Mouse (Mus musculus) megakaryocyte, embryonic 14.5 days (primary cell): ENCODE measurements at regions not wholly inside any gene's neighbourhood (a gene's known extent, or its start where the extent isn't known, plus 50 kb on each side); places are given as distances from the start of the nearest gene placed in this dataset.

Experiments
- H3K27me3 ChIP-seq: replicated peaks from 2 replicates; pipeline ENCODE3; 2012; ENCODE audit warnings: inconsistent platforms
- H3K36me3 ChIP-seq: replicated peaks from 2 replicates; pipeline ENCODE3; 2012; ENCODE audit warnings: low read length, inconsistent platforms, mixed read lengths
- H3K4me1 ChIP-seq: 2 replicates; pipeline ENCODE4 v1.6.1; 2012; ENCODE audit warnings: inconsistent platforms
- H3K4me3 ChIP-seq: replicated peaks from 2 replicates; pipeline ENCODE3; 2012; ENCODE audit warnings: moderate library complexity, mild to moderate bottlenecking, inconsistent platforms
- H3K9me3 ChIP-seq: 2 replicates; pipeline ENCODE4 v1.6.1; 2012; ENCODE audit warnings: inconsistent platforms
- FLI1 ChIP-seq: IDR thresholded peaks from 2 replicates; pipeline ENCODE4 v1.6.1; 2012; ENCODE audit warnings: low read length, inconsistent platforms, mixed read lengths
- GATA1 ChIP-seq: IDR thresholded peaks from 3 replicates; pipeline ENCODE4 v1.6.1; 2012; ENCODE audit warnings: mixed read lengths, low read length, inconsistent platforms, borderline replicate concordance

DNA sequence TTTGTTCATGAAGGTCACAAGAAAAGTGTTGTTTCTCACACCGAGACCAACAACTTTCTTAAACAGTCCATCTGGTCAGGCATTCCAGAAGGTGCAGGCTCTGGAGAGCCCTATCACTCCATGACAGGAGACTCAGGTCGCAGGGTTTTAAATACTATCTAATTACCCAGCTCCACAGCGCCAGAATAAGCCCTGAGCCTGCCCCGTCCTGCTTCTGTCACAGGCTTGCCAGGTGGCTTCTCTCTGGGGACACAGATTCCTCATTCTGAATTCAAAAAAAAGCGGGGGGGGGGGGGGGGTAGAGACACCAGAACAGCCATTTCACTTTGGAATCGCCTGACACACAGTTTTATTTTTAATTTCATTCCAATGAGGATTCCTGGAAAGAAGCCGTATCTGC is 320.4 kb upstream of the Trpc7 start:
- H3K4me3 ChIP-seq: no peak overlapping the region
- H3K27me3 ChIP-seq: no peaks in the 10 kb centered on the region
- TF ChIP-seq FLI1: no peak
- TF ChIP-seq GATA1: no peak
- H3K4me1 ChIP-seq: no peaks in the 10 kb centered on the region
- no peaks in the 10 kb centered on the region for H3K36me3 ChIP-seq
- peaks cover 39% of the 10 kb centered on the region for H3K9me3 ChIP-seq

DNA sequence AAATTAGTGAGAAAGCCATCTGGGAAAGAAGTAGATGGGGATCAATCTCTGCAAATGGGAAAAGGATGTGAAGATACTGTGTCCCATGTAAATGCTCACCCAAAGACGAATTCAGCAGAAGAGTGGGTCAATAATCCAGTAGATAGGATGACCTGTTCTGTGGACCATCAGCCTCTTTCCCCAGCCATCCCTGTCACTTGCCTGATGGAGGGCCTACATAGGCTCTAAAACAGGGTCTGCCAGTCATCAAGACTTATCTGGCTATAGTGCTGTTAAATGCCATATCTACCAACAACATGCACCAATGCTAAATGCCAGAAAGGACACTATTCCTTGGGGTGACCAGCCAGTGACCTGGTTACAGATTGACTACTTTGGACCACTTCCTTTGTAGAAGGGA is 316.5 kb upstream of the Trpc7 start:
- Histone ChIP-seq H3K4me1 (no peaks in the 10 kb centered on the region), H3K9me3 (peaks cover 24% of the 10 kb centered on the region), H3K36me3 (no peaks in the 10 kb centered on the region), H3K27me3 (no peaks in the 10 kb centered on the region), H3K4me3 (no peak overlapping the region)
- TF ChIP-seq GATA1 (no peak), FLI1 (no peak)

DNA sequence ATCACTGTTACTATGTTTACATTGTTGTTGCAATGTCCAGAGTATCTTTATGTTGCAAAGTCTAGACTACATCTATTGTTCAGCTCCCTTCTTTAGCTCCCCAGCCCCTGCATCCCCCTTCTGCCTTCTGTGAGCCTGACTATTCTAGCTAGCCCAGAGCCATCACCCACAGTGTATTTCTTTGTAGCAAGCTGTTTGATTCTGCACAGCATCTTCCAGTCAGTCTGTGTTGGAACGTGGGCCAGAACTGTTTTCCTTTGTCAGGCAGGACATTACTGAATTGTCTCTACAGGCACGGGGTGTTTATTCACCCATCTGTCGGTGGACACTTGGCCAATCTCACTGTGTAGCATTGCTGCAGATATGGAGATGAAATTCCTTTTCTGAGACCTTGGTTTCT is 295.4 kb upstream of the Trpc7 start:
- Histone ChIP-seq H3K27me3 (no peaks in the 10 kb centered on the region), H3K36me3 (no peaks in the 10 kb centered on the region), H3K9me3 (peaks cover 42% of the 10 kb centered on the region), H3K4me3 (no peak overlapping the region), H3K4me1 (no peaks in the 10 kb centered on the region)
- no peak for TF ChIP-seq FLI1
- no peak for TF ChIP-seq GATA1

DNA sequence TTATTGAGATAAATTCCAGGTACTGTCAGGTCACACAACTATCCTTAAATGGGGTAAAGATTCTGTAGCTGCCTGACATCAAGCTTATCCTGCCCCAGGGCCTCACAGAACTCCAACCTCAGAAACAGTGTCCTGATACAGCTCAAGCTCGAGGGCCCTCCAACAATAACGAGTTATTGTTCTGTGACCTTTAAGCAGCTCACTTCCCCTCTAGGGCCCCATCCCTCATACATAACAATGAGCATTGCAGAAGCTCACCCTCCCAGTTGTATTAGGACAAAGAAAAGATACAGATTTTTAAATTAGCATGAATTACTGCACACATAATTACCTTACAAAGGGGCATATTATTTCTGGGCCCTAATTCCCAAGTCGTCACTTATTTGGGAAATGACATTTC is 293.5 kb upstream of the Trpc7 start:
- TF ChIP-seq FLI1: no peak
- TF ChIP-seq GATA1: no peak
- Histone ChIP-seq H3K9me3 (peaks cover 50% of the 10 kb centered on the region), H3K4me3 (no peak overlapping the region)

DNA sequence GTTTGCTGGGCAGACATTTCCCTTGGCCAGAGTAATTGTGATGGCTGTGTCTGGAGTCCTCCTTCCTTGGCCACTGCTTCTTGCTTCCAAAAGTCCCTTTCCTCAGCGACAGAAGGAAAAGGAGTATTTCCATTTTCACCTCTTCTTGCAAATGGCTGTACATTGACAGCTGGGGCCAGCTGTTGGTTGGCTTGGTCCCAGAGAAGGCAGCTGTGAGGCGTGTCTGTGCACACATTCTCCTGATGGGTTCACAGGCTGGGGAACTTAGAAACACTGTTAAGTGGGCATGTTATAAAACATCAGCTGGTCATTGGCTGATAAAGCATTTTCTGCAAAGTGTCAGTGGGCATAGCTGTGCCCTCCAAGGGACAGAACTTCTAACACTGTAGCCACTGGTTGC is 290.4 kb upstream of the Trpc7 start:
- H3K4me1 ChIP-seq: no peaks in the 10 kb centered on the region
- no peaks in the 10 kb centered on the region for H3K27me3 ChIP-seq
- TF ChIP-seq GATA1 (no peak), FLI1 (no peak)
- H3K36me3 ChIP-seq: no peaks in the 10 kb centered on the region
- H3K9me3 ChIP-seq: peaks cover 51% of the 10 kb centered on the region
- H3K4me3 ChIP-seq: no peak overlapping the region

More for the DNA sequence above, 293.5 kb upstream of the Trpc7 start:
- Histone ChIP-seq H3K4me1 (no peaks in the 10 kb centered on the region), H3K27me3 (no peaks in the 10 kb centered on the region), H3K36me3 (no peaks in the 10 kb centered on the region)

DNA sequence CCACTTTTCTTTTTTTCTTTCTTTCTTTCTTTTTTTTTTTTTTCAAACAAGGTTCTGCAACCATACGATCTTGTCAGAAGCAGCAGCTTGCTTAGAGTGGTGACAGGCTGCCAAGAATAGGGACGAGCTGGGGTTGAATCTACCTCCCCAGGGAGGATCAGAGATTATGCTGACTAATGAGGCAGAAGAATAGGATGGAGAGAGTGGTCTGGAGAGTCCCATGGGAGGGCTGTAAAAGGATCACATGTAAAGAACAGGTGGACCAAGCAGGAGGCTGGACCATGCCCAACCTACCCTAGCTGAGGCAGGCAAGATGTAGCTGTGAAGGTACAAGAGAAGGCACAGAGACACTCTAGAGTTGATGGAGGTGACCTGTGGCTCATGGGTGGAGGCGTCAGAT is 274.4 kb upstream of the Trpc7 start:
- no peaks in the 10 kb centered on the region for H3K36me3 ChIP-seq
- TF ChIP-seq FLI1 (no peak), GATA1 (no peak)
- no peak overlapping the region for H3K4me3 ChIP-seq
- no peaks in the 10 kb centered on the region for H3K4me1 ChIP-seq
- H3K27me3 ChIP-seq: no peaks in the 10 kb centered on the region
- peaks cover 44% of the 10 kb centered on the region for H3K9me3 ChIP-seq

DNA sequence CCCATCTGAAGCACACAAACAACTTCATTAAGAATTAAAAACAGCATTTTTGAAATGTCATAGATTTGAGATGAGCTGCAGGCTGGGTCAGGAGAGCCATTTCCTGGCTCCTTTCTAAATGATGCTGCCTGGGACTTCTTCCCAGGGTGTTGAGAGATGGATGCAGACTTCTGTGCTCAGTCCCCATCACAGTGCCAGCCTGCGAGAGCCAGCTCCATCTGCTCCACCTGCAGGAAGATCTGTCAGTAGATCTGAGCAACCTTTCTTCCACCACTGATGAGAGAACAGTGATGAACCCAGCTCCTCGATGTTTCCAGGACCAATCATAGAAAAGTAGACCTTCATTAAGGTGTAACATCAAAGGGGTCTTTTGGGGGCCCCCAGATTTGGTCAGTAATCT is 273.8 kb upstream of the Trpc7 start:
- Histone ChIP-seq H3K27me3 (no peaks in the 10 kb centered on the region), H3K9me3 (peaks cover 48% of the 10 kb centered on the region), H3K36me3 (no peaks in the 10 kb centered on the region), H3K4me1 (no peaks in the 10 kb centered on the region), H3K4me3 (no peak overlapping the region)
- TF ChIP-seq GATA1 (no peak), FLI1 (no peak)

DNA sequence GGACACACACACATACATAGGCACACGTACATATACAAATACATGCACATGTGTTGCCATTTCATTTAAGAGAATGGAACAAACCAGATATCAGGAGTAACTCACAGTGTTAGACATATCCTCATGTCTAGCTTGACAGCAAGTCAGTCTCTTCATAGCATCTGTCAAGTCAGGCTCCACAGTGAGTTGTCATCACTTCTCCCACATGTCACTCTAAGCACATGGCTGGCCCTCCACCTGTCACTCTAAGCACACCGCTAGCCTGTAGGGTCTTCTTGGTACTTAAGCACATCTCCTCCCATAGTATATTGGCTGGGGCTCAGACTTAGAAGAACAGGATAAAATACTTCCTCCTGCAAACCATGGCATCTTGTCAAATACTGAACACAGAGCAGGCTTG is 269.6 kb upstream of the Trpc7 start:
- Histone ChIP-seq H3K4me3 (no peak overlapping the region), H3K4me1 (no peaks in the 10 kb centered on the region), H3K27me3 (no peaks in the 10 kb centered on the region), H3K36me3 (no peaks in the 10 kb centered on the region), H3K9me3 (peaks cover 44% of the 10 kb centered on the region)
- TF ChIP-seq GATA1 (no peak), FLI1 (no peak)

DNA sequence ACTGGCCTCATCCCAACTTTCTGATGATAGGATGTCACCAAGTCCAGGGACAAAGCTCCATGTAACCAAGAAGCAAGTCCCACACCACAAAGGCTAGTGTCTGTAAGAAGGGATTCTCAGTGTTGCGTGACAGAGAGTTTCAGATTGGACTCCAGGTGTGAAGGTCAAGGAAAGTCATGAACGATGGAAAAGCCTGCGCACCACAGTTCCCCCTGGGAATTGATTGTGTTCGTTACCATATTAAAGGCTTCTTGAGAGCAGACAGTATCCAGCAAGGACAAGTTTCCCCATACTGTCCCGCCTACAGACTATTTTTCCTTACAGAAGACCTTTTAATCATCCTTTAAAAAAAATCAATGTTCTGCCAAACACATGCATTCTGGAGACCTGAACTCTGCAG is 257.0 kb upstream of the Trpc7 start:
- TF ChIP-seq FLI1 (no peak), GATA1 (no peak)
- no peak overlapping the region for H3K4me3 ChIP-seq
- no peaks in the 10 kb centered on the region for H3K4me1 ChIP-seq
- H3K27me3 ChIP-seq: no peaks in the 10 kb centered on the region
- peaks cover 71% of the 10 kb centered on the region for H3K9me3 ChIP-seq
- no peaks in the 10 kb centered on the region for H3K36me3 ChIP-seq

DNA sequence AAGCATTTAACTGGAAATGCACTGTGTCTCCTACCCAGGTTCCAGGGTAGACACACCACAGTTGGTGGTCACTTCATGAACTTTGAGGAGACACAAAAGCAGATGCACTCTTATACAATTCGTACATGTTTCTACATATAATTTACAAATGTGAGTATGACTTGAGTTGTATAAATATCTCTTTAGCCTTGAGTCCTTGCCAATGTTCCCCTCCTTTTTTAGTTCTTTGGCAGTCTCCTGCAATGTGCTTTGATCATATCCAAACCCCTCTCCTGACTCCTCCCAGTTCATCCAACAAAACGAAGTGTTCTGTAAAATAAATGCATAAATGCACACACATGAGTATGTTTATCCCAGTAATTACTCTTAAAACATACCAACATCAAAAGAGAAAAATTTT is 251.8 kb upstream of the Trpc7 start:
- Histone ChIP-seq H3K36me3 (no peaks in the 10 kb centered on the region), H3K9me3 (peaks cover 53% of the 10 kb centered on the region), H3K4me3 (no peak overlapping the region), H3K4me1 (no peaks in the 10 kb centered on the region), H3K27me3 (no peaks in the 10 kb centered on the region)
- TF ChIP-seq FLI1: no peak
- TF ChIP-seq GATA1: no peak

DNA sequence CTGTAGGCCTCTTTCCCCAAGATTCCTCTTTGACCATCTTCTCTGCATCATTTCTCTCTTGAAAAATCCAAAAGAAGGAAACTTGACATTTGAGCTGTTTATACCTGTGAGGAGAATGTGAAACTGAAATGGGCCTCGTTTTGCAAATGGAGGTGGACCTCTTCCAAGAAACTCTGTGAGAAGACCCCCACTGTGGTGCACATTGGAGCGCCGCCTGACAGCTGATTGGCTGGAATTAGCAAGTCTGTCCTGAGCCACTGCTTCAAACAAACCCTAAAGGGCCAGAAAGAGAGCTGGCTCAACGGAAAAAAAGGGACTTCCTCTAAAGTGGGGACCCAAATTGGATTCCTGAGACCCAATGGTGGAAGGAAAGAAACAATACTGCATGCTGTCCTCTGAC is 250.9 kb upstream of the Trpc7 start:
- no peaks in the 10 kb centered on the region for H3K4me1 ChIP-seq
- H3K4me3 ChIP-seq: no peak overlapping the region
- H3K27me3 ChIP-seq: no peaks in the 10 kb centered on the region
- TF ChIP-seq GATA1: no peak
- peaks cover 45% of the 10 kb centered on the region for H3K9me3 ChIP-seq
- no peaks in the 10 kb centered on the region for H3K36me3 ChIP-seq
